Mouse (Mus musculus) forebrain, embryonic 11.5 days (tissue): ENCODE results near the gene C1qtnf5. TPM values are rescaled to one million over a fixed set of nuclear protein-coding genes. Genes with fewer than 3 reads are reported as not detected.
A peak's percentile ranks its signal among the peaks of the same experiment; 100 is the strongest.

Experiments
- ATAC-seq: fragments of 200-750 bp; cut with Nextera tagmentation; replicated peaks from 2 replicates; pipeline ENCODE4 v1.8.0; 2017; ENCODE audit warnings: moderate TSS enrichment; ENCODE audit not compliant: low FRiP score
- DNase-seq: peaks from one replicate; pipeline ENCODE4 v3.0.0-alpha.2; 2017; ENCODE audit warnings: low spot score
- H3K27ac ChIP-seq: fragments of 300-500 bp; sonication (generic); 2 replicates; pipeline ENCODE4 v1.5.1; 2014; ENCODE audit warnings: low read depth, low read length
- H3K27me3 ChIP-seq: fragments of 300-500 bp; sonication (generic); 2 replicates; pipeline ENCODE4 v1.6.1; 2014; ENCODE audit warnings: mild to moderate bottlenecking, low read length, mixed read lengths; ENCODE audit not compliant: control insufficient read depth, insufficient read depth
- H3K36me3 ChIP-seq: fragments of 300-500 bp; sonication (generic); 2 replicates; pipeline ENCODE4 v1.6.1; 2014; ENCODE audit warnings: mild to moderate bottlenecking, low read length, moderate library complexity, mixed read lengths; ENCODE audit not compliant: control insufficient read depth, insufficient read depth
- H3K4me1 ChIP-seq: fragments of 300-500 bp; sonication (generic); replicated peaks from 2 replicates; pipeline ENCODE4 v1.6.1; 2014; ENCODE audit warnings: low read length, mixed read lengths; ENCODE audit not compliant: control insufficient read depth, insufficient read depth
- H3K4me2 ChIP-seq: fragments of 300-500 bp; sonication (generic); 2 replicates; pipeline ENCODE4 v1.6.1; 2014; ENCODE audit warnings: low read depth, mild to moderate bottlenecking, low read length, moderate library complexity, mixed read lengths; ENCODE audit not compliant: severe bottlenecking
- H3K4me3 ChIP-seq: fragments of 300-500 bp; sonication (generic); 2 replicates; pipeline ENCODE4 v1.5.1; 2014; ENCODE audit warnings: low read depth, low read length
- H3K9ac ChIP-seq: fragments of 300-500 bp; sonication (generic); 2 replicates; pipeline ENCODE4 v1.6.1; 2014; ENCODE audit warnings: low read length
- H3K9me3 ChIP-seq: fragments of 300-500 bp; sonication (generic); 2 replicates; pipeline ENCODE4 v1.6.1; 2016; ENCODE audit warnings: low read length, mixed read lengths; ENCODE audit not compliant: control insufficient read depth
- WGBS: fragments of 180-500 bp; shearing (Covaris S2); extraction: QIAGEN DNeasy Blood & Tissue Kit; methylation state at CpG from one replicate; pipeline ENCODE4 v1.1.7; 2014; 5-methylcytosine and 5-hydroxymethylcytosine counted together
- polyA plus RNA-seq: library from polyadenylated mRNA; unstranded; fragments of >200 nt; fragmentation: Nextera tagmentation; extraction: Ambion mirVana; gene quantifications from 2 replicates; pipeline ENCODE4 v1.2.1, GENCODE M21; 2014

C1qtnf5 gene
- polyA plus RNA-seq, 1 experiment from 2014 or later: 0.47 TPM

- no peak for DNase-seq
- no peak overlapping the region for H3K4me2 ChIP-seq
- WGBS: 47% methylated on average over 3 of the region's 3 CpGs
- H3K27ac ChIP-seq: no peak overlapping the region
- H3K4me1 ChIP-seq: peaks cover 7% of the 10 kb centered on the region; the same call in 1 of the 2 replicates
- H3K27me3 ChIP-seq: no peaks in the 10 kb centered on the region; the same call in 1 of the 2 replicates
- no peaks in the 10 kb centered on the region for H3K36me3 ChIP-seq
- H3K9ac ChIP-seq: no peak overlapping the region
- no peak overlapping the region for H3K4me3 ChIP-seq
- no peak for ATAC-seq
- H3K9me3 ChIP-seq: no peaks in the 10 kb centered on the region
Observed at GRCm38 (mm10) chr9:44127351-44127801, 20.3 kb downstream of the C1qtnf5 start.

GRCm38 (mm10) chr9:44129633-44130032 is 22.6 kb downstream of the C1qtnf5 start:
- Histone ChIP-seq H3K4me1 (peaks cover 14% of the 10 kb centered on the region; the same call in 1 of the 2 replicates), H3K9ac (peak overlapping the region; percentile 61), H3K9me3 (no peaks in the 10 kb centered on the region), H3K4me2 (peak overlapping the region; percentile 72), H3K27me3 (peaks cover 14% of the 10 kb centered on the region), H3K36me3 (no peaks in the 10 kb centered on the region), H3K4me3 (peak overlapping the region; percentile 34), H3K27ac (peak overlapping the region; percentile 37; the same call in 1 of the 2 replicates)
- ATAC-seq: no peak
- WGBS: 6% methylated on average over 9 of the region's 9 CpGs
- DNase-seq: no peak

GRCm38 (mm10) chr9:44130034-44130433 is 23.0 kb downstream of the C1qtnf5 start:
- DNase-seq (peak; percentile 81), ATAC-seq (peak; percentile 48)
- Histone ChIP-seq H3K27ac (peak overlapping the region; percentile 37), H3K27me3 (peaks cover 16% of the 10 kb centered on the region), H3K4me2 (peak overlapping the region; percentile 72), H3K9me3 (no peaks in the 10 kb centered on the region), H3K9ac (peak overlapping the region; percentile 61), H3K36me3 (no peaks in the 10 kb centered on the region), H3K4me1 (peaks cover 14% of the 10 kb centered on the region), H3K4me3 (peak overlapping the region; percentile 34)
- WGBS: under 1% methylated on average over 27 of the region's 27 CpGs

GRCm38 (mm10) chr9:44130581-44131275 is 23.7 kb downstream of the C1qtnf5 start:
- peak; percentile 47; the same call in 1 of the 2 replicates for ATAC-seq
- H3K36me3 ChIP-seq: no peaks in the 10 kb centered on the region
- peak overlapping the region; percentile 37; the same call in 1 of the 2 replicates for H3K27ac ChIP-seq
- peak overlapping the region; percentile 61 for H3K9ac ChIP-seq
- H3K4me3 ChIP-seq: no peak overlapping the region; the same call in 1 of the 2 replicates
- peak overlapping the region; percentile 72 for H3K4me2 ChIP-seq
- 11% methylated on average over 19 of the region's 19 CpGs for WGBS
- no peaks in the 10 kb centered on the region for H3K9me3 ChIP-seq
- DNase-seq: peak; percentile 80
- peaks cover 19% of the 10 kb centered on the region for H3K27me3 ChIP-seq
- H3K4me1 ChIP-seq: peaks cover 16% of the 10 kb centered on the region

GRCm38 (mm10) chr9:44131276-44131590 is 24.2 kb downstream of the C1qtnf5 start:
- H3K4me3 ChIP-seq: no peak overlapping the region

GRCm38 (mm10) chr9:44132200-44132599 is 25.2 kb downstream of the C1qtnf5 start:
- WGBS: 69% methylated on average over 5 of the region's 5 CpGs
- no peak for ATAC-seq
- Histone ChIP-seq H3K4me3 (no peak overlapping the region), H3K36me3 (no peaks in the 10 kb centered on the region), H3K4me2 (no peak overlapping the region), H3K9ac (no peak overlapping the region), H3K27me3 (peaks cover 22% of the 10 kb centered on the region), H3K4me1 (peaks cover 18% of the 10 kb centered on the region), H3K27ac (no peak overlapping the region), H3K9me3 (no peaks in the 10 kb centered on the region)
- DNase-seq: no peak

More at GRCm38 (mm10) chr9:44131276-44131590, 24.2 kb downstream of the C1qtnf5 start:
- Histone ChIP-seq H3K9me3 (no peaks in the 10 kb centered on the region), H3K27ac (no peak overlapping the region), H3K4me1 (peaks cover 18% of the 10 kb centered on the region), H3K36me3 (no peaks in the 10 kb centered on the region), H3K27me3 (peaks cover 22% of the 10 kb centered on the region), H3K4me2 (no peak overlapping the region), H3K9ac (no peak overlapping the region)
- WGBS: 34% methylated on average over 7 of the region's 7 CpGs
- ATAC-seq (peak; percentile 1; the same call in 1 of the 2 replicates), DNase-seq (no peak)

GRCm38 (mm10) chr9:44133287-44133686 is 26.2 kb downstream of the C1qtnf5 start:
- Histone ChIP-seq H3K27ac (no peak overlapping the region), H3K4me3 (no peak overlapping the region), H3K9ac (no peak overlapping the region), H3K36me3 (no peaks in the 10 kb centered on the region), H3K27me3 (peaks cover 22% of the 10 kb centered on the region), H3K4me1 (peaks cover 18% of the 10 kb centered on the region), H3K9me3 (no peaks in the 10 kb centered on the region), H3K4me2 (no peak overlapping the region)
- DNase-seq (no peak), ATAC-seq (no peak)
- WGBS: 24% methylated on average over 2 of the region's 2 CpGs

GRCm38 (mm10) chr9:44134101-44134850 is 27.2 kb downstream of the C1qtnf5 start, which contains the start of gene Mcam:
TSS of gene Mcam (plus strand) at chr9:44134469.
- 2% methylated on average over 54 of the region's 55 CpGs for WGBS
- Histone ChIP-seq H3K27me3 (peaks cover 22% of the 10 kb centered on the region), H3K9me3 (no peaks in the 10 kb centered on the region), H3K9ac (peak within 1 kb of the TSS; percentile 53), H3K4me3 (peak within 1 kb of the TSS; percentile 43), H3K4me1 (peaks cover 18% of the 10 kb centered on the region), H3K36me3 (no peaks in the 10 kb centered on the region), H3K4me2 (peak within 1 kb of the TSS; percentile 70), H3K27ac (no peak within 1 kb of the TSS)
- DNase-seq (peak; percentile 77), ATAC-seq (peak; percentile 38)
